Mouse (Mus musculus): ENCODE measurements at regions not wholly inside any gene's neighbourhood (a gene's known extent, or its start where the extent isn't known, plus 50 kb on each side); places are given as distances from the start of the nearest gene placed in this dataset.
A peak's percentile ranks its signal among the peaks of the same experiment; 100 is the strongest.
"Not testable (repeated sequence)": the region's sequence is repeated elsewhere in the genome, so short reads cannot be mapped to it uniquely, and the experiment has no call there.

DNA sequence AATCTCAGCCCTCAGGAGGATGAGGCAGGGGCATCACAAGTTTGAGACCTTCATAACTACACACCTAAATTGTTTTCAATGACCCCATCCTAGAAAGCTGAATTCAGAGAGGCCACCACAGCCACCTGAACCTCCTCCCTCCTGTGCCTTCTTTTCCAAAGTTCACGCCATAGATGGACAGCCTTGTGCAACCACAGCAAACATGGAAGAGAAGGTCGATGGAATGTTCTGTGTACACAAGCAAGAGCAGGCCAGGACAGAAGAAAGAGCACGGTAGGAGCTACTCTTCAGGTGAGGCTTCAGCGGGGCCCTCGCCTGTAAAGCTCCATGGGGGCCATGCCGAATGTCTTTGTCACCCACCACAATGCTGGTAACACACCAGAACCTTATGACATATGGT lies 481.1 kb upstream of the Sall1 start:
- no peak for DNase-seq

DNA sequence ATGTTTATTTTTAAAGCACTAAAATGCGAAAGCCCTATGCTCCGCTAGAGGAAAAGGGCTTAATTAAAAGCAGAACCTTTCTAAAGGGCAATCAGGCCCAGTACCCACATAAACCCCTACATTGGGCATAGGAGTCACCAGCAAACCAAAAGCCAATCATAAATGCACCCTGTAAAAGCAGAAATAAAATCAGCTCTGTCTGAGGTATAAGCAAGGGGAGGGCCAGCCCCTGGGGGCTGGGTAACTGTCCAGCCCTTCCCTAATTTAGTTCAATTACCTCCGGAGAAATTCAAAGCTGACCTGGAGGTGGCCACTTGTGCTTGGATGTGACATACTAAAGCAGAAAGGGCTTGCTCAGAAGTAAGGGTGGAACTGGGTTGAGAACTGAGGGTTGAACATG lies 479.4 kb upstream of the Sall1 start:
- no peak for DNase-seq

DNA sequence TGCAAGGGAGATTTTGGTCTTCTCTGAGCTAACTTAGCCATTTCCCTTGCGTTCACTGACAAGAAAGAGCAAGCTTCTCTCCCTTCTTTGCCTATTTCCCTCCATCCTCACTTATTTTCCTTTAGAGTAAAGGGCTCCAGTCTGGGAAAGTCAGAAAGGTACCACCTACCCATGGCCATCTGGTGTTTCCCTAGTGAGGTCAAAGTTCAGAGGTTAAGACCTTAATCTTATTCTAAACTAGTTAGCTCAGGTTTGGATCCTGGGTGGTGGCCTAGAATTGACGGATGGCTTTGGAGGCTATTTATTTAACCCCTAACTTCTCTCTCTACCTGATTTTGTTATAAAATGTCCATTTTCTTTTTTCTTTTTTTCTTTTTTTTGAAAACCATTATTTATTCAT lies 472.6 kb upstream of the Sall1 start:
- DNase-seq: no peak

DNA sequence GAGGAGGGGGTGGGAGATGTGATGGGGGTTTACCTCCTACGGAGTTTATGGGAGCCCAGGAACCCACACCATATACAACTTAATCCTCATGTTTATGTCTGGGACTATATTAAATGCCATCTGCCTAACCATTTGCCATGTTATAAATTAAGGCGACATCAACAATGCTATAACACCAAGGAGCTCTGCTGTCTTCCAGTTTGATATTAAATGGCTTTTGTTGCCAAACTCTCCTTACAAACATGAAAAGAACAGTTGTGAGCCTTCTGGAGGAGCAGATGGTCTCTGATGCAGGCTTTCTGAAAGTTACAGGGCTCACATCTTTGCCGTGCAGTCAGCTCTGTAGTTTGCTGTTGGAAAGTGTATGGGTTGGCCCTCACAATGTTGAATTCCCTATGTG lies 470.3 kb upstream of the Sall1 start:
- no peak for DNase-seq

DNA sequence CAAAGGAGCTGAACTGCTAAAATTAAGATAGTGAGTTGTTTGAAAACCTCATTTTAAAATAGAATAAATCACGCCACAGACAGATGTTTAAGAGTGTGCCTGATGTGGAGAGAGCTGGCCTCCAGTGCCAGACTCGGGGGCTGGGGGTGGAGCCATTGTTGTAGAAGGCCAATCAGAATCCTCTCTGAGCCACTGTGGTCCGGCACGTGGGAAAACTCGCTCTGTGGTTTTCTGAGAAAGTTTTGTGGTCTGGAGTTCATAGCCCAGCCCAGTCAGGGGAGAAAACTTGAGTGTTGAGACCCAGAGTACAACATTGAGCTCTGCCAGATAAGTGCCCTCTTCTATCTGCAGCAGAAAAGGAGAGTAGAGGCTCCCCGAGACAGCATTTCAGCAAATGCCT lies 463.7 kb upstream of the Sall1 start:
- no peak for DNase-seq

DNA sequence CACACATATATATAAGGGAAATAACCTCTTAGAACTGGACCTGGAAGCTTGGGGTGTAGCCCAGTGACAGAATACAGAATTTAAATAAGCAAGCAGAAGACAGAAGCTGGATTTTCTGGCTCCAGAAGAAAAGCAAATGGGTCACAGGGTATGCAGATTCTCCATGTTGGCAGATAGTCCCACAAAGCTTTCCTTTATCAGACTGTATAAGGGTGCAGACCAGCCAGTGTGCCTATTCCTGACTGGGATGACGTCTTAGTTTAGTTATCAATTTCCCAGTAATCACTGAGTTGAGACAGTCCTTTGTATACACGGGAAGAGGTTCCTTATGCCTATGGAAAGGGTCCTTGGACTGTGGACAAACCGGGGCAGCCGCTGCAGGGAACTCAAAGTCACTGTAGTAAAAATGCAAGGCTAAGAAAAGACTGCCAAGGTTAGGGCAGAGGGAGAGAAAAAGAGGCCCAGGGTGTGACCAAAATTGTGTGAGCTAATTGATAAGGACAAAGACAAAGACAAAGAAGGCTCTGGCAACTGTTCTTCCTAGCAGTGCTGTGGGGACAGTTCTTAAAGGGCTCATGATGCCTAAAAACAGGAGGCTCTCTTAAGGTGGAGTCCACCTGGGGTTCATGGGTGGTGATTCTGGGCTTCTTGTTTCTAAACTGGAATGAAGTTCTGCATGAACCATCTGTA lies 459.7 kb upstream of the Sall1 start:
- no peak for DNase-seq

DNA sequence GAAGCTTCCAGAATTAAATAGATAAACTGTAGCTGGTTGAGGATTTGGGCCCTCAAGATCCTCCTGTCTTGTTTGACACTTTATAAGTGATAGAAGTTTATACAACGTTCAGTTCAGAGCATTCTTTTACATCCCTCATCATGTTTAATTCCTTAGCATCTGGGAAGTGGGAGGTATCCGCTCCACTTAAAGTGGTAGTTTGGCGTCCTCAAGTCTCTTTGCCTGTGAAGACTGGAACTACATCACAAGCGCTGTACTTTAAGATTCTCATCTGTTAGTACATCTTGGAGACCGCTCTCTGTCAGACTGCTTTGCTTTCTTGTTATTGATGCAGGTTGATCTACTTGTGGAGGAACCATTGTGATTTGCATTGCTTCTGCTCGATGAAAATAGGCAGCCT lies 459.1 kb upstream of the Sall1 start:
- no peak for DNase-seq

DNA sequence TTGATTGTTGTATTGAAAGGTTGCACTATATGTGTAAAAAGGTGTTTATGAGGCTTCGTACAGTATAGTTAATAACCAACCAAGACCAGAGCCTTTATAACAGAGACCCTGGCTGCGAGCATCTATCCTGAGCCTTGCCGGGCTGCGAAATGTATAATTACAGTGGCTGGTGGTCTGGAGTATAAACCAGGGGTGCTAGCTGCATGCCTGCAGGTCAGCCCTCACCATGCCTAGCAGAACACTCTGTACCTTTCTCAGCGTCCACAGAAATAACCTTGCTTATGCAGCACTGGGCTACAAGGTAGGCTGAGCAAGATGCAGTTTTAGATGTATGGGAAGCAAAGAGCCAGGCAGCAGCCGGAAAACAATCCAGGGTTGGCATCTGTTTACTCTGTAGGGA lies 457.8 kb upstream of the Sall1 start:
- no peak for DNase-seq

DNA sequence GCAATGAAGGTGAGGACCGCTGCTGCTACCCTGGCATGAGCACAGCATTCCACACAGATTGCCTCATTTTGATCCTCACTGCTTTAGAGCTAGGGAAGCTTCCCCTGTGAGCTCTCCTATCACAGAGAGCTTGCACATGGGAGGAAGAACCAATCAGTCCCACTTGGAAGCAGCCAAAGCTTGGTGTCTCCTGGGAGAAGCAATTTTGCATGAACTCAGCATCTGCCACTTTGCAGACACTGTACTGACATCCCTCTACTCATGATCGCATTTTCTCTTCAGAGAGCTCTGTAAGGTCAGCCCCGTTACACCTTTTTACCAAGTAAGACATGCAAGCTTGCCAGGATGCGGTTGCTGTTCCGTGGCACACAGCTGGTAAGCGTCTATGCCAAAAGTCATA lies 455.9 kb upstream of the Sall1 start:
- DNase-seq: peak; percentile 3 to 4

DNA sequence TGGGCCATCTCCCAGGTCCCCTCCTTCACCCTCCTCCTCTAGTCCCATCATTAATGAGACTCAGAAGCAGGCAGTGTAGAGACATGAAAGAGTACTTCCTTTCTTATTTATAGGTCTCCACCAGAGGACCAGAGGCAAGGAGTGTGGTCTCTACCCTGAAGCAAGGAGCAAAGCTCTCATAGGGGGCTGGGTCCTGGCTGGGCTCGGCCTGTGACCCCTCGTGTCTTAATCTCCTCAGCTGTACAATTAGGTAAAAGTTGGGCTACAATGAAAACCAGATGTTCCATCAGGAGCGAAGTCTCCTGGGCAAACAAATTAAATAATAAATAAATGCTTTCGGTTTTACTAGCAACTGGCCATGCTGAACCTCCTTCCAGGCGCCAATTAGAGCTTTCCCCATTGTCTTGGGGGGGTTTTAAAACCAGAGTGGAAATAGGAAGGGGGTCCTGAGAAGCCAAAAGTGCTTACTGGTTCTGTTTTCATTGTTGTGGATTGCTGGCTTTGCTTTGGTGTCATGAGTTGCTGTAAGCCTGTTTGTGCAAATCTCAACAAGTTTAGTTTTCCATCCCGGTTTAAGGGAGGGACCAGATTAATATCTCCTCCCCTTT lies 454.2 kb upstream of the Sall1 start:
- DNase-seq: no peak

DNA sequence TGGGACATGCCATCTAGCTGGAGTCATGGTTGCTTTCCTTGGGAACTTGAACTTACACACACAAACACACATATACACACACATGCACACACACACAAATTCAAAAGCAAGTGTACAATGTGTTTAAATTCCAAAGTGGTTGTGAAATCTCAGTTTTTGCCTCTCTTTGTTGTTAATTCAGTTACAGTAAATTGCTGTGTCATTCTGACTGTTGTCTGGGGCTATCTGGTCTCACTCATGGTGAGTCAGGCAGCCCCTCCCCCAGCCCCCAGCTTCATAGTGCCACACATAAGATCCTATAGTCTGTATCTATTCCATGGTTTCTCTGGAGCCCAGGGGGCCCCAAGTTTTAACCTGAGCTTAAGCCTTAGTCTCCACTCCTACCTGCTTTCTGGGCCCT lies 448.4 kb upstream of the Sall1 start:
- DNase-seq: no peak

DNA sequence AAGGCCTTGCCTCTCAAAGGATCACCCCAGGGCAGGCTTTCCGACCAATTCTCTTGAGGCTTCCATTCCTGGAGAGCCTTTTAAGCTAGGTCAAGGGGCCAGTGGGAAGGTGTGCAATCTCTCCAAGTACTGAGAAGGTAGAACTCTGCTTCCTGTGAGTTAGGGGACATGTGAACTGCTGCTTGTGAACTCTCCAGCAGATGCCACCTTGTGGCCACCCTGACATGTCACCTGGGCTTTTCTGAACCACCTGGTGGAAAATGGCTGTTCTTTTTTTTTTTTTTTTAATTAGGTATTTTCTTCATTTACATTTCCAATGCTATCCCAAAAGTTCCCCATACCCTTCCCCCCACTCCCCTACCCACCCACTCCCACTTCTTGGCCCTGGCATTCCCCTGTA lies 438.5 kb upstream of the Sall1 start:
- not testable (repeated sequence) for DNase-seq

DNA sequence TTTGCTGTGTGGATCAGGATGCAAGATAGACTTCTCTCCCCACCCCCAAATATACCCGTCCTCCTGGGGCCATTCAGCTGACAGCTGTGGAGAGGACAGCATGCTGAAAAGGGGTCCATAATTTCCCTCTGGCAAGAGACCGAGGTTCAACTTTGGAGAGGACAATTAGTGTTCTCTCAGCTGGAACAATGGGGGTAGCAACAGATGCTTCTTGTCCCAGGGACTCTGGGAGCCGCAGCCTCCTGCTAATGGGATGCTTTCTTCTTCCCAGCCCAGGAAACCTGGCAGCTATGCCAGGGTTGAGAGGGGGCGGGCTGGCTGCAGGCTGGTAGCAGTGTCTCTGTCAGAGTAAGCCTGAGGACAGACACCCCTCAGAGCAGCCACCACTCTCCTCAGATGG lies 433.0 kb upstream of the Sall1 start:
- no peak for DNase-seq

DNA sequence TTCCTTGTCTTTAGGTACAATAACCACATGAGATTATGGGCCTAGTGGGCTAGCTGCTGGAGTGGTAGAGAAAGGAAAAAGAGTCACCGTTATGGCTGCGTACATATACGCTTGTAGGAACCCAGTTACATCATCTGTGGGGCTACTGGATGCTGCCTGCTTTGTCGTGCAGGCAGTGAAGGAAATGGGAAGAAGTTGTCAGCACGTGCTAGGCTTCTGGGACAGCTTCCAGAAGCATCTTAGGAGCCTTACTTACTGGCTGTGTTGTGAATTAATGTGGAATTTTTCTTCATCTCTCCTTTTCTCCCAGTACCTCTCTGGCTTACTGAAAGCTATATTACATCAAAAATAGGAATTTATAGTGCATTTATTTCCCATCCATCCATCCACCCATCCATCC lies 427.2 kb upstream of the Sall1 start:
- no peak for DNase-seq

DNA sequence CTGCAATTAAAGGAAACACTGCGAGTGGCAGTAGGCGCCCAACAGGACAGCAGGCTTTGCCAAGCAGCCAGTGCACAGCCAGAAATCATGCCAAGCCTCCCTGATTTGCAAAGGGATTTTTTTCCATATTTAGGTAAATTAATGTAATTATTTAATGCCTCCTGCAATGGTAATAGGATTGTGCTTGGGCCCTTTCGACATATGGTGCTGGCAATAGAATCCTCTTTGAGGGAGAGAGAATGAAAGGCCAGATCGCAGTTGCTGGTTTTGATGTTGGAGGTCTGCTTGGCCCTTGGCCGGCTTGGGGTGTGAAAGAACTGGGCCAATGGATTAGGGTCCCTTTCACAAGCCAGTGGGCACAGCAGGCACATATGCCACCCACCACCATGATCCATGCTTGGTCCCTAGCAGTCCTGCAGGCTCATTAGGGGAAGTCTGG lies 424.8 kb upstream of the Sall1 start:
- DNase-seq: no peak

DNA sequence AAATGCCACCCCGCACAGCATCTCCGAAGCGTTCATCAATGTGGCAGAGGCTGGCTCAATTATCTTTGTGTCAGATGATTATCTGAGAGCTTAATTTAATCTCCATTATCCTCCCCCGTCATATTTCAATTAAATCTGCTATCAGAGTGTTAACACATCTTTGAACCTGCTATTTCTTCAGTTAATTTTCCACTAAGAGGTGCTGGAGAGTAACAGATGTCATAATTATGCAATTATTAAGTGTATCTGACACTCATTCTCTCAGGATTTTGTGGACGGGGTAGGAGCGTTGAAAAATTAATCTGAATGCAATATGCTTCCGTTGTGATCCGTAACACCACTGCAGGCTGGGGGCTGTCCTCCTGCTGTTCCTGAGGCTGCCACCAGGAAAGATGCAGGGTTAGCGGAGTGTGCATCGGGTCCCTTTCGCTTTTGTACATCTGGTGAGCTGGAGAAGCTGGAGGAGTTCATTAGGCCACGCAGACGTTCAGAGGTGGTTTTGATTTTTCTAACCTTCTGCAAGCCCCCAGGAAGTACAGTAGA lies 421.3 kb upstream of the Sall1 start:
- no peak for DNase-seq

DNA sequence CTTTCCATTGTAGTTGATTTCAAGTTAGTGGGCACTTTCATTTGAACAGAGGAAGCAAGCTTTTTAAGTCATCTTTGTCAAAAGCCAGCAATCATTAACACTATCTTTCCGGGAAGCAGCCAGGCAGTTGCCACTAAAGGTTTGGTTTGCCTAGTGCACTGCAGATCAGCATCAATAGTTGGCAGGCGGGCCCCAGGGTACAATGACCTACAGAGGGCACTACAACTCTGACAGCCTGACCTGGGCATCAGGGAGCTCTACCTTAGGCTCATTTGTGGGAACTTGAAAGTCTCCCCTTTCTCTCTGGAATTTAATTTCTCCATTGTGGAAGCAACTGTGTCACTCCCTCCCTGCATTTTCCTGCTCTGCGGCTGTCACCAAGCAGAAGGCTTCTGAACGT lies 412.6 kb upstream of the Sall1 start:
- no peak for DNase-seq

DNA sequence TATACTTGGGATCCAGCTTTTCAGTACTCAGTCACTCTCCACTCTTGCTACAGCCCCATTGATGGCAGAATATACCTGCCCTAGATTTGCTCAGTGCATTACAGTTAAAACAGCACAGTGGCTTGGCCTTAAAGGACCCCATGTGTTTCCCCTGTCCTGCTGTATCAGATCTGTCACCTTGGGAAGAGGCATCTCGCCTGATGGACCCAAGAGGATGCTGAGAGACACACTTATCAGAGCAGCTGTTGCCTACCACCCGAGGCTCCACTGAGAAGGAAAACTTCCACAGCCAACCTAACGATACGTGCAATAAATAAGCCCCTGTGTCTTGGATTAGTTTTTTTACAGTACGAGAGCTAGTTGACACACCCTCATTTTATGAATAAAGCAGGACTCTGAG lies 411.8 kb upstream of the Sall1 start:
- DNase-seq: no peak

DNA sequence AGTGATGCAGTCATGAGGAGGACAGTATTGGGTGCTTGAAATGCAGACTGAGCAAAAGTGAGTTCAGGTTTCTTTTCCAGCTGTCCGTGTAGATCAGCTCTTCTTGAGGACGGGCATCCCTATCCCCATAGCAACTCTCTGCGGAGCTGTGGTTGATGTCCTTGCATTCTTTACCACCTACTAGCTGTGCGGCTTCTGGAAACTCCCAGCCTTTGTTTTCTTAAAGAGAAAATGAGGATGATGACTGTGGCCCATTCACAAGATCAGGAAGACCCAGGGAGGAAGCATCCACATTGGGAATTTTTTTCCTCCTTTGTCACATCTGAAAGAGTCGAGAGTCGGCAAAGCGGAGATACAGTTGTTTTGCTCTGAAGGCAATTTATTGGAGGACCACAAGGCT lies 410.2 kb upstream of the Sall1 start:
- DNase-seq: no peak

DNA sequence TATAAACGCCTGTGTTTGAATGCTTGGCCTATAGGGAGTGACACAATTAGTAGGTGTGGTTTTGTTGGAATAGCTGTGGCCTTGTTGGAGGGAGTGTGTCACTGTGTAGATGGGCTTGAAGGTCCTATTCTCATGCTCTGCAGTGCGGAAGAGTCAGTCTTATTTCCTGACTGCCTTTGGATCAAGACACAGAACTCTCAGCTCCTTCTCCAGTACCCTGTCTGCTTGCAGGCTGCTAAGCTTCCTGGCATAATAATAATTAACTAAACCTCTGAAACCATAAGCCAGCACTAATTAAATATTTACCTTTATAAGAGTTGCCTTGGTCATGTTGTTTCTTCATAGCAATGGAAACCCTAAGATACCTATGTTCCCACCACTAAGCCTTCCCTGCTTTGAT lies 409.8 kb upstream of the Sall1 start:
- DNase-seq: no peak

DNA sequence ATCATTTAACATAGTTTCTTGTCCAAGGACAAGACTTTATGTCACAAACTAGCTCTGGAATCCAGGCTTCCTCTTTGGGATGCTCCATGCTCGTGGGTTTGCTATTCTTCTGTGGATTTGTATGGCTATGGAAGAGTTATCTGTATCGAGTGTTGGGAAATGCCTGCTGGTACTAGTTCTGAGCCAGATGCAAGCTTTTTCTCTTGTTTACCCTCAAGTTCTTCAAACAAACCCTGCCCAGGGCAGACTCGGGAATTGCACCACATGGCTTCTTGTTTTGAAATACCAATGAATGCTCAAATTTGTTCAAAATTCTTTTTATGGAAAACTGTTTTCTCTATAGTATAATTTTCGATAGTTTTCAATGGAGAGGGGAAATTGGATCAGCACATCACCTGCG lies 400.5 kb upstream of the Sall1 start:
- no peak for DNase-seq

DNA sequence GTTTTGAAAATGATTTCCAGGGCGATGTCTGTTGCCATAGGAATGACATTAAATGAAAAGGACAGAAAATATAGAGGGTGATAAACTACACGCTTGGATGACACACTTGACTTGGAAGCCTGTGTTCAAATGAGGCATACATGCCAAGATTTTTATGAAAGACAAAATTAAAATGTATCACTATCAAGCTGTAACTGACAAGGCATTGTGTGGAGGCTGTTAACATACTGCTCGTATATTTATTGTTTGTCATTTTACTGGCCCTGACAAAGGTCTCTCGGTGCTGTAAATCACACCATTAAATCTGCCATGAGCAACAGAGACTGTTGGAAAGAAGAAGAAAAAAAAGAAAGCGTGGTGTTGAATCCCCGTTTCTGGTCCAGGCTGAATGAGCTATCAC lies 395.3 kb upstream of the Sall1 start:
- no peak for DNase-seq

DNA sequence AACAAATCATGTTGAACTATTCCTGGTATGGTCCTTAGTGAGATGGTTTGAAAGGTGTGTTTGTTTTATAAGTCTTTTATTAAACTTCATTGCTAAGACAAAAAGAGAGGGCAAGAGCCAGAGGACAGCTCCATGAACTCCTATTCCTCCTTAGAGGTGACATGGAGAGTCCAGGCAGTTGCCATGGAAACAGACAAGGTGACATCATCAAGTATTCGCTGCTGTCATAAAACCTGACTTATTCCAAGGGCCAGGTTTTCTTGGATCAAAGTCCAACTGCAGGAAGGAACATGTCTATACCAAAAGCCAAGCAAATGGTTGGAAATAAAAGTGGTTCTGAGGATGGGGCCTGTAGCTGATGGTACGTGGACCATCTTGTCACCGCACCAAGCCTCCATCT lies 383.0 kb upstream of the Sall1 start:
- no peak for DNase-seq

DNA sequence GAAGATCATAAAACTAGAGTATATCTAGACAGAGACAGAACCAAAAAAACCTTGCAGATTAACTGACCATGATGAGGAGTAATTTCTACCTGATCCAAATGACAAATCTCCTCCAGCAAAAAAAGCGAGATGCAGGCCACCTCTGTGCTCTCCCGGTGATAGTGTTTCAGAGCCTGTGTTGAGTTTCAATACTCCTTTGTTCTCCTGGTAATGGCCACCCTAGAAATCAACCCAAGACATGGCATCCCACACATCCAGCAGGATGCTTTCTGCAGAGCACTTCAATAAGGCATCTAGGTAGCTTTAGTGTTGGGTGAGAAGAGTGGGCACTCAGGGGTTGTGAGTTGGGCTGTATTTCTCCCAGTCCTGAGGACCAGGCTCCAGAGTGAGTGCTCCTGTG lies 371.3 kb upstream of the Sall1 start:
- no peak for DNase-seq
